Mouse (Mus musculus): ENCODE data around the gene Igf1r.

DNA sequence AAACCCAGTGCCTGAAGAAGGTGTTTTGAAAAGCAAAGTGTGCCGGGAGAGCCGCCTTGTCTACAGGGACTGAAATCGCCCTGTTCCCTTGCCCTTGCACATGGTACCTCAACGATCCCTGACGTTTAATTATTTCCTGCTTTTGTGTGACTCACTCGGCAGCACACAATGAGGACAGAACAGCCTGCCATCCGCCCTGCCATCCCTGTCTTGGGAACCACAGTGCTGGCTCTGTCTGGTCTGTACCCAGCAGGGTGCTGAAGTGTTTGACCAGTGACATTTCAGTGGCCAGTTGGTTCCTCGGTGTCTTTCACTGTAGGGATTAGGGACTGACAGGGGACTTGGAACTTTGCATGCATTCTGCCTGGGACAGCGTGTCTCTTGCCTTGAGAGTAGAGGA lies 78.2 kb downstream of the Igf1r start:
- TF ChIP-seq GATA1 (IDR thresholded peaks at IDR 0.05; ENCODE audit: low read length) (no peak), TAL1 (IDR thresholded peaks at IDR 0.05; ENCODE audit: low read length) (no peak)
